Mouse (Mus musculus) heart, adult 11 months (tissue): ENCODE measurements around the gene Hydin.
"Not testable (repeated sequence)": the region's sequence is repeated elsewhere in the genome, so short reads cannot be mapped to it uniquely, and the experiment has no call there.

Experiments used
- DNase-seq: peaks from one replicate; pipeline ENCODE4 v3.0.0; 2022

Hydin gene

DNA sequence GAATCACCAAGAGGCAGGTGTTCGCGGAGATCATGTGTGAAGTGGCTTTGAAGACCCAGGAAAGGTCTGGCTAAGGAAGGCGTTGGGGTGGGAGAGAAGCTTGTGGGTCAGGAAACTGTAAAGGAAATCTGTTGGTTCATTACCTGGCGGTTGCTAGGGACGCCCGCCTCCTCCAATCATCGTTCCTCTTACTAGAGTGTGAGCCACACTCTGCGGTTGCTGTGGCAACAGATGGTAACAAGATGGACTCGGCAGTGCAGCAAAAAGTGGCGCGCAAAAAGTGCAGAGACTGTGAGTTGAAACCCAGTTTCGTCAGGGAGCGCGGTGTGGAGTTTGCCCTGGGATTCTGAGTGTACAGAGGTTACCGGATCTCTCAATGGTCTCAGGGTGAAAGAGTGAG is at the start of gene Hydin:
Gene Hydin (plus strand): TSS at position 237 of the 400 bp plus-strand sequence.
- DNase-seq: peak; percentile 87

DNA sequence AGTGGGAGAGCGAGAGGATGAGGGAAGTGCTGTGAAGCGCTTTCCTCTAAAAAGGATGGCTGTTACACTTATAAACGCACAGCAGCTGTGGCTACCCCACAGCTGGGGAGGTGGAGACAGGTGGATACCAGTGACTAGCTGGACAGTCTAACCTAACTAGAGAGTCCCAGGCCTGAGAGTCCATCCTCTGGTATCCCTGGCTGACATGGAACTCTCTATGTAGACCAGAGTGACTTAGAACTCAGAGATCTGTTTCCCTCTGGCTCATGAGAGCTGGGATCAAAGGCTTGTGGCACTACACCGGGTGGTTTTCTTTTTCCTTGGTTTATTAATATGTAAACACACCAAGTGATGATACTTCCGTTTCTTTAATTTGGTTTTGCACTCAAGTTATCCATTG is 49.6 kb upstream of the Hydin start:
- DNase-seq: peak; percentile 92

DNA sequence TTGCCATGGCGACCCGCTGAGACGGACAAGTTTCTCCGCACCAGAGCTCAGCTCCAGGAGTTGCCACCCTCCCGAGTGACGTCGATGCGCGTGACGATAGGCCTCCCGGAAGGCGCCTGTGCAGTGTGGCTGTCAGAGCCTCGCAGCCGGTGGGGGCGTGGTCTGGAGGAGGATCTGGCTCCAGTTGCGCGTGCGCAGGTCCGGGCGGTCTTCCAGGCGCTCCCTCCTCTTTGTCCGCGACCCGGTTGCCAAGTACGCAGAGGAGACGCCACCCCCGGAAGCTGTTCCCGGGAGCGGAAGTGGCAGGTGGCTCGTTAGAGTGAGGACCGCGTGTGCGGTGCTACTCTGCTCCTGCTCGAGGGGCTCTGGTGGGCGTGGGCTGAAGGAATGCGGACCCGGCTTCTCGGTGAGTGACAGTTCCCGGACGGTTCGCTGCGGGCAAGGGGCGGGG is 49.1 kb upstream of the Hydin start:
- DNase-seq: peak; percentile 100

DNA sequence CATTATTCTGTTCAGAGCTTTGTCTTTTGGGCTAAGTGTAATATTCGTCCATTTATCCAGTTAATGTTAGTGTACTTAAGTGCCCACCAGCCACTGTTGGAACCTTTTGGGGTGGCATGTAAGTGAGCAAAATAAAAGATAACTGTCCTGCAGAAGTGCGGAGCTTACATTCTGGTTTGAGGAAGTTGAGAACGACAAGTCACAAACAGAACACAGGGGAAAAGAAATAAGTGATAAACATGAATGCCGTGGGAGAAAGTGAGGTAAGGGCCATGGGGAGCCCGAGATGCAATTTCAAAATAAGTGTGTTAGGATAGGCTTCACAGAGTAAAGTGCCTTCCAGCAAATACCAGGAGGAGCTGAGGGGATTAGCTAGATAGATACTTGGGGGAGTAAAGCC is 48.3 kb upstream of the Hydin start:
- peak; percentile 58 for DNase-seq

DNA sequence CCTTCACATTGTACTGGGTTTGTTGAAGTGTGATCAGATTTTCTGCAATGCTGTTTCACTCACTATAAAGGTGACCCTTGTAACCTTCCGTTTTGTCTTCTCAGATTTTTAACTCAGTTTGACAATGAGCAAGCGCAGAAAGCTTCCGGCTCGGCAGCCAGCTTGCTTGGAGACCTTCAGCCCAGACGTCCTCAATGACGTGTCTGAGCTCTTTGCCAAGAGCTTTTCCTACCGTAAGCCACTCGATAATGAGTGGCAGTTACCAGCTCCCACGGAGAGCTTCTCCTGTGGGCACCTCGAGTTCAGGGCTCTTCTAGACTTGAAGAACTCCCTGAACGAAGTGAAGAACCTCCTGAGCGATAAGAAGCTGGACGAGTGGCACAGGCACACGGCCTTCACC is 45.8 kb upstream of the Hydin start:
- peak; percentile 66 for DNase-seq

DNA sequence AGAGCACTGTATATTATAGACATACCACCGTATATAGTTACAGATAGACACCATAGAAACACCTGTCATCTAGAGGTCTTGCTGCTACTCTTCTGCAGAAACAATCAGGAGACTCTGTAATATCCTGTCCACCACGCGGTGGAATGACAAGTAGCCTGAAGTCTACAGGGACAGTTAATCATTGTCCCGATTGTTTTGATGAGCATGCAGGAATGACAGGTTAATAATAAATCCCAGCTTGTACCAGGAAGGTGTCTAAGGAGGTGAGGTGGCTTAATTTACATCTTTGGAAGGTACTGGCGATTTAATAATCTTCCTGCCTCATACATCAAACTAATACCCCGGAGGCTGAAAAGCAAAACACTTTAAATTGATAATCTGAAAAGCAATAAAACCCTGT is 36.0 kb upstream of the Hydin start:
- peak; percentile 36 for DNase-seq

DNA sequence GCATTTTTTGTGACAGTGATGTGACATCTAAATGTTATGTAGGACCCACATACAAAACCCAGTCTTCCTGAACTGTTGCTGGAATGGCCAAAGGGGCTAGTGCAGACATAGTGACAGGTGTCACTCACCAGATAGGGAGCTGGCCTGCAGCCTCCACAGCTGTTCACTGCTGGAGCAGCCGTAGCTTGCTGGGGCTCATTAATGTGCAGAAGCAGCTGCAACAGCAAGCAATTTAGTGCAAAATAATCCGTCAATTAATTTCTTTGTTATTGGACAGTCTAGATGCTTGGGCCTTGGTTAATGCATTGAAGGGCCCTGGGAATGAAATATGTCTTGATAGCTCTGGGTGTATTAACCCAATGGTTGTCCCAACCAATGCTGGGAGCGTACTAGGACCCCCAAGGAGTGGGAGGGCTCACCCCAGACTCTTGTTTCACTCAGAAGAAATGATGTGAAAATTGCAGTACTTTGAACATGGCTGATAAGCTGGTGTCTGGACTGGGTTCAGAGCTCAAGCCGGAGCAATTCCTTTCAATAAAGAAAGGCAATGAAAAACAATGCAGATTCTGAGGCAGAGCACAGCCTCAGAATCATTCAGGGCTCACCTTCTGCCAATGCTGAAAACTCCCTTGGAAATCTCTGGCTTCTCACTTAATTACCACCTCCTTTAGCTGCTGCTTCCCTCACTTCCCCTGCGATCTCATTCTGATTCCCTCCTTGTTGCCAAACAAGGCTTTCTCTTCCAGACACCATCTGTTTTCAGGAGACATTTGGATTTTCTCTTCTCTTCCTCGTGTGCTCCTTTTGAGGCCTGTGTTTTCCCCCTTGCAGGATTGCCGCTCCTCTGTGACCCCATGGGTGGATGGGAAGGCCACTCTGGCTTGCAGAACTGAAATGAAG is 24.2 kb upstream of the Hydin start:
- no peak for DNase-seq

DNA sequence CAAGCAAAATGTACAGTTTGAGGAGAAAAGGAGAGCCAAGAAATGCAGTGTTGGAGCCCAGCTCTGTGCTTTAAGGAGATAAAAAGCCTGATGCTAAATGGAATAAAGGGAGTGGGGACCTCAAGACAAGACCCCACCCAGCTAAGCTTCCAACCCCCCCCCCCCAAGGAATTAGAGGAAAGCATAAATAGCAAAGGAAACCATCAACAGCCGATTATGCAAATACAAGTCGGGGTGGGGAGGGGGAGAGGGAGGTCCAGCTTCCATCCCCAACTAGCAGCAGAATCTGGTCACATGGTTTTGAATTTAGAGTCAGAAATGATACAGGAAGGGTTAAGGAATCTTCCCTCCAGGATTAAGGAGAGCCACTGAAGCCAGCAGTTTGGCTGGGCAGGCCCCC is 22.2 kb upstream of the Hydin start:
- no peak for DNase-seq

DNA sequence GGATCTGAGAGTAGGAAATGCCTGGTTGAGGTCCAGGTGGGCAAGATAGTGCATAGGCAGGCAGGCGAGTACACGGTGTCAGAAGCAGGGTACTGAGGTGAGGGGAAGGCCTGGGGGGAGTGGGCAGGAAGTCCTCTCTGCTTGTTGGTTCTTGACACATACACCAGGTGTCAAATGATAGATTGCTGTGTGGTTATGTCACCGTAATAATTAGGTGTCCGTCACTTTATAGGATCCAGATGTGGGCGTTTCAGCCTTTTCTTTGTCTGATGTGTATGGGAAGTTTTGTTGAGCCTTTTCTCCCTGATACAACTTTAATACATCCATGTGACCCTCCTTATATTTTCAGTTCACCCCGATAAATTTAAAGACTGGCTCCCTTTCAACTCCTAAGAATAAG is 19.5 kb upstream of the Hydin start:
- DNase-seq: no peak

DNA sequence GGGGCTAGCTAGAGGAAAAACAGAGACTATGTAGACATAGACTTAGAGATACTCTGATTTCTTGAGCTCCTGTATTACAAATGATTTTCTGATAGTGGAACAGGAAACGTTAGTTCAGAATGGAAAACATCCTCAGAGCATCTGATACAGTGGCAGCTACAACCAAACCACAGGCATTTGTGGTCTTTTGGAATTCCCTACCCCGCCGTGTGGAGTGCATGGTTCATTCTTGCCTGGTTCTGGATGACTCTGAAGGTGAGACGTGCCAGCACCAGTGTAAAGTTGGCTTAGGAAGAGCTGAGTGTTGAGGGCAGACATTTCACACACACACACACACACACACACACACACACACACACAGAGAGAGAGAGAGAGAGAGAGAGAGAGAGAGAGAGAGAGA is 12.8 kb upstream of the Hydin start:
- DNase-seq: no peak

DNA sequence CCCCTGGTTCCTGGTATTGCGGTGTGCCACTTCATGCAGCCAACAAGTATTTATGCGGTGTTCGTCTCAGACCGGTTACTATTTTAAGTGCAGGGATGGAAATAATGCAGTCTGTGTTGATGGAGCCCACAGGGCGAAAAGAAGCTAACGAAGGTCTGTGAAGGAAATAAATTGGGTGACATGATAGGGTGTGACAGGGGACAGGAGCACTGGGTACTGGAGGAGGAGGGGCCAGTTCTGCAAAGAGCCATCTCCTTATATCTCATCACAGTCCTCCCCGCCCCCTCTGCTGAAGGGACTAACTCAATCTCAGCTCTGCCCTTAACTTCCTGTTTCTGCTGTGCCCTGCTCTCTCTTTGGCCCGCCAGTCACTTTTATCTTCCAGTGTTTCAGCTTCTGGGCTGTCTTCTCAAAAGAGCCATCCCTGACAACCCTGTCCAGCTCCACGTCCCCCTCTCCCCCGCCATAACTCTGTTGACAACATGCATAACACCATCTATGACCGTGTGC is 926 bp upstream of the Hydin start:
- no peak for DNase-seq

DNA sequence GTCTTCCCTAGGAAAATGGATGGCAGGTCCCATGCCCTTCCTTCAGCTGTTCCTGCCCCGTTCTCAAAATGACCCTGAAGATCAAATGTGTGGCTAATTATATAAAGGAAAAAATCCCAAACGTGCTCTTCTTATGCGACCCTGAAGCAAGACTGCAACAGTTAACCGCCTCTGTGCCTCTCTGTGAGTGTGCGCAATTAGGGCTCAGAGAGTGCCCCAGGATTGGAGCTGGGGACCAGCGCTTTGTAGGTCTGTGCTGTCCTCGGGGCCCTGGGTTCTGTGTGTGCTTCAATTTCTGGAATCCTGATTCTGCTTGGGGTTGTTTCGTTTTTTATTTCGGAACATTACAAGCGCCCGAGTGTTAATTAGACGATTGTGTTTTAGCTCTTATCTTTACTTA is 491 bp downstream of the Hydin start:
- no peak for DNase-seq

DNA sequence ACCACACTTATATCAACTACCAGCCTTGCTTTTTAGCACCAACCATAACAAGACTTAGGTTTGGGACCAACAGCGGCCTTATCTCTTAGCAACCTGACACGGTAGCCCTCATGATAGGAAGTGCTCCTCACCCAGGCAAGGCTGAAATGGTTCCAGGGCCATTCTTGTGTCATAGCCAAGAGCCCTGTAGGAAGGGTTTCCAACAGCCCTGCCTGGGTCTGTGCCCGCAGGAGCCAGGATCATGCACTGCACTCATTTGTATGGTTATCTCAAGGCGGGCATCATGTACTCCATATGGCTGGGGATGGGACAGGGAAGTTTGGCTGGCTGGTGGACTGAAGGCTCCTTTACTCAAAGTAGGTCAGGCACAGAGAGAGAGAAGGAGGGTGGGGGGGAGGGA is 3.9 kb downstream of the Hydin start:
- peak; percentile 84 for DNase-seq

DNA sequence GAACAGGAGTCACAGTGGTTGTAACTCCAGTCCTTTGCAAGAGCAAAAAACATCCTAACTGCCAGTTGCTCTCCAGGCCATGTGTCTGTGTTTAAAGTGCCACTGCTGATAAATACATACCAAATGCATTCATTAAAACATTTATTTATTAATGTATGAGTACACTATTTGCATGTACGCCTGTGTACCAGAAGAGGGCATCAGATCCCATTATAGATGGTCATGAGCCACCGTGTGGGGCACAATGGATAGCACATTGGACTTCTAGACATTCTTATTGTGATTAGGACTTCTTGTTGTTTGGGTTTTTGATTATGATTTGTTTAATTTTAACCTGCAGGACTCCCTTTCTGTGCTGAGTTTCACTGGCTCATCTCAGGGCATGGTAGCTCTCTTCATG is 6.6 kb downstream of the Hydin start:
- peak; percentile 37 for DNase-seq

DNA sequence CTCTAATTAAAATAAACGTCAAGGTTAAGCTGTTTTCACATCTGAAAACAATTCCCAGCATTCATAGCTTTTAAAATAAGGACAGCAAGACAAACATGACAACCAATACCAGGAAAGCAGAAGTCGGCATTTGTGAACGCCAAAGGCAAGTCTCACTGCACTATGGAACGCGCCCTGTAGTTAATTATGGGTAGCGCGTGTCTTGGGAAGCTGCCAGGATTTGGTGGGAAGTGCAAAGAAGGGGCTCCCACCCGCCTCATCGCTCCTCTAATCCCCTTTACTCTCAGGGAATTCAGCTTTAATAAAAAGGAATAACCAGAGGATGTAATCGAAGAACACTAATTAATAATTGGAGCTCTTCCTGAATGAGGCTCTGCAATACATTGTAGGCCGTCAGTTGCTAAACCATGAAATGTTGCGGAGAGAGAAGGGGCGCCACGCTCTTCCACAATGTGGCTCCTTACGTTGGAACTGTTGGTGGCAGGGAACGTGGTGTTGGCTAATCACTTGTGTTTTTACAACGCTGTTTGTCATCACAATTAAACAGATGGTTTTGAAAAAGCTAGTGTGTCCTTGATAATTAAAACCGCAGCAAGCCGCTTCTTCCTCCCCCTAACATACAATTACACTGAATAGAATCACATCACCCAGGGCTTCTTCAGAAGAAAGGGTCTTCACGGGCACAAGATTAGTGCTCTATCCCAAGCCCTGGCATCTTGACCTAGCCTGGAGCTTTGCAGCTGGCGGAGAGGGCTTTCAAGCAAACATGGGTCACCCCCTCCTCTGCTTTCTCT is 8.9 kb downstream of the Hydin start:
- DNase-seq: no peak

DNA sequence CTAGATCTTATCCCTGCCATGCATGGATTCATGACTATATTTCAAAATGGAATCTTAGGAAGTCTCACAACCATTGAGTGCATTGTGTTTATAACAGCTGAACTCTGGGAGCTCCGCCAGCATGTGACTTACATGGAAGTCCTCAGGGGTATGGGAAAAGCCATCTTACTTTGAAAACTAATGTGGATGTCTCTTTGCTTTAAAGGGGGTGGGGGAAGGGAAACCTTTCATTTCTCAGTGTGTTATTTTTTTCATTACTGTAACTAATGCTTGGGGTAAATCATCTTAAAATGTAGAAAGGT is 9.4 kb downstream of the Hydin start:
- DNase-seq: peak; percentile 36

DNA sequence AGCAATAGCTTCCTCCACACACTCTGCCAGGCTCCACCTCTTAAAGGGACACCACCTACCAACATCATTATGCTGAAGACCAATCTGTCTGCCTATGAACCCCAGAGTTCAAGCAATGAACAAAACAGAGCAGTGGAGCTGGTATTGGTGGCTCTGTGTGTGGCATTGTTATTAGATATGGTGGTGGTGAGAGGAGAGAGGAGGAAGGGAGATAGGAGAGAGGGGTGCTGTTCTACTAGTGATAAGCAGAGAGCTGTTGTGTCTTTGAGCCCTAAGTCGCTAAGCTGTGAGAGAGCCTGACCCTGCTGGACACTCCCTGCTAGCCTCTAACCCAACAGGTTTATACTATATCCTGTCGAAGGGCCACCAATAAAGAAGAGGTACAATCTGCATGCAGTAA is 45.9 kb downstream of the Hydin start:
- no peak for DNase-seq

DNA sequence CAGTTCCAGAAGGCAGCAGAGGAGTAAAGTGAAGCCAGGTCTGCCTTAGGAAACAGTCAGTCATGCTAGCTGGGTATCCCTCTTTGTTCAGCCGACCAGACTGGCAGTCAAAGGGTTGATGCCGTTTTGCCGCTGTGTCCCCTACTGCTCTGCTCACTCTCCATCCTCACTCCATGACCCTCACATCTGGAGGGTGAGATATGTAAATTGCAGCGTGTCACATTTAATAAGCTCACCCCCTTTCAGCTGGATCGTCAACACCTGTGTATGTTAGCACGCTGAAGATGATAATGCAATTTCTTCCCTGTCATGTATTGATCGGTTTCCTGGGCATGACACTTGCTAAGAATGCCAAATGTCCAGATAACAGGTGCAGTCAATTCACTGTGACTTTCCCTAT is 49.0 kb downstream of the Hydin start:
- DNase-seq: peak; percentile 55

DNA sequence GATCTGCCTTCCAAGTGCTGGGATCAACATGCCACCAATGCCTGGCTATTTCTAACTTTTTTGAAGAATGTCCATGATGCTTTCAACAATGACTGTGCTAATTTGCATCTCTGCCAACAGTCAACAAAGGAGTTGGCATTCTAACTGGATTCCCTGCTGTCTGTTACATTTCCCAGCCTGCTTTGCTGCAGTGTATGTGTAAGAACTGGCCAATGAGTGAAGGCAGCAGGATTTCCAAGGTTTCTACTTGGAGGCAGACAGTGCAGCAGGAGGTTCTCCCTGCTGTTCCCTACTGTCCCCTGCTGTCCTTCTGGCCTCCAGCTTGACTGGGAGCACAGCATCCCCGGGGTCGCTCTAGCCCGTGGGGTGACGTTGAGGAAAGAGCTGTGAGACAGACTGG is 52.8 kb downstream of the Hydin start:
- DNase-seq: no peak

DNA sequence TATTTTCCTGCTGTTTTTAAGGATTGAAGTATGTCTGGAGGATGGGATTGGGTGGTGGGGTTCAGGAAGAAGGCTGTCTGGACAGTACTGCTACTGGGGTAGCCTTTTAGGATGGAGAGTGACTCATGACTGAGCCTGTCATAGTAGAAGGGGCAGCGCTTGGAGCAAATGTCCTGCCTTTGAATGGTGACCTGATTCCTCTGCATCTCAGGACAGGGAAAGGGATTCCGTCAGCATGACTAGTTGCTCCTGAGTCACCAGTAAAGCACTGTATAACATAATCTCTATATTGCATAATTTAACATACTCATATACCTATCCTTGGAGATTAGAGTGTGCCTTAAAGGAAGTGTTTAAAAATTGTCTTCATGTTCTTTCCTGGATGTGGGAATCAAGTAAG is 54.7 kb downstream of the Hydin start:
- no peak for DNase-seq

DNA sequence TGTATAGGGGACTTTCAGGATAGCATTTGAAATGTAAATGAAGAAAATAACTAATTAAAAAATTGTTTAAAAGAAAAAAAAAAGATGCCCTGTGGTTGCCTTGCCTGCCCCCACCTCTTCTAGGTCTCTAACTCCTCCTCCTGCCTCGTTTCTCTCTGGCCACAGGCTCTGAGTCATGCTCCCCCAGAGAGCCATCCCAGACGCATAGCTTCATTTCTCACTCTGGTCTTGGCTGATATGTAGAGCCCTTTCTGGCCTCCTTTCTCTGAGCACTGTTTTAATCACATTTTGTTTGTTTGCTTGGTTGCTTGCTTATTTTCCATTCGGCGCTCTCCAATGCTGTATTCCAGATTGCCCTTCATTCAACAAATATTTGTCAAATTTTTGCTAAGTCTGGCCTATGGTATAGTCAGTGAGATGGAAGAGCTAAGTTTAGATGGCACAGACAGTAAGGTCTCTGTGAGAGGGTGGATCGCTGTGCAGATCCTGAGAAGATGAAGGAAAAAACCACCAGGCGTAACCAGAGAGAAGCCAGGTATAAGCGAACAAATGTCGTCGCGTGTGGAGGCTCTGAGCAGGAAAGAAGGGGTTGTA is 57.3 kb downstream of the Hydin start:
- DNase-seq: peak; percentile 64

DNA sequence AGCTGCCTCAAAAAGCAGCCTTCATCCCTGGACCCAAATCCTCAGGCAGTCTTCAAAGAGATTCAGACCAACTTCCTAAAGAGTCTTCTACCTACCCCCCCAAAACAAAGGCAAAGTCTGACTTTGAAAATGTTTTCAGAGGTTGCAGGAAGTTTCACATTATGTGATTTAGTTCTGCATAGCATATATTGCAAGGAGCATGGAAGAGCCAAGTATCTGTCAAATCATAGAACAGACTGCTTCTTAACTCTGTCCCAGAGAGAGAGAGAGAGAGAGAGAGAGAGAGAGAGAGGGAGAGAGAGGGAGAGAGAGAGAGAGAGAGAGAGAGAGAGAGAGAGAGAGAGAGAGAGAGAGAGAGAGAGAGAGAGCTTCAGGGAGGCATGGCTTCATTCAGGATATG is 60.3 kb downstream of the Hydin start:
- DNase-seq: not testable (repeated sequence)

DNA sequence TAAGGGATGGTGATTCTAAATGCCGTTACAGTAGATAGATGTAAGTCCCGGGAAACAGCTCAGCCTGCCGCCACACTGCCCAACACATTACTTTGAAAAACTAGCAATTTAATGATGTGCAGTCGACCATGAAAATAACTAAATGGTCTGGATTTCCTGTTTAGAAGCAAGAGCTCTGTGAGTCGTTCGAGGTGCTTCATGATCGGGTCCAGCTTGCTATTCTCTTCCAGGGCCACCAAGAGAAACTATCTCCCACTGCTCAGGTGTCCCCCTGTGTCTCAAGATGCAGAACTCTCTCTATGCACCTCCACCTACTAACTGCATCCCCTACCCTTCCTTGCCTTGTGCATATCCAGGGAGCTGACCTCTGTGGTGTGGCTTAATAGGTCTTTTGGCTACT is 66.6 kb downstream of the Hydin start:
- peak; percentile 71 for DNase-seq

DNA sequence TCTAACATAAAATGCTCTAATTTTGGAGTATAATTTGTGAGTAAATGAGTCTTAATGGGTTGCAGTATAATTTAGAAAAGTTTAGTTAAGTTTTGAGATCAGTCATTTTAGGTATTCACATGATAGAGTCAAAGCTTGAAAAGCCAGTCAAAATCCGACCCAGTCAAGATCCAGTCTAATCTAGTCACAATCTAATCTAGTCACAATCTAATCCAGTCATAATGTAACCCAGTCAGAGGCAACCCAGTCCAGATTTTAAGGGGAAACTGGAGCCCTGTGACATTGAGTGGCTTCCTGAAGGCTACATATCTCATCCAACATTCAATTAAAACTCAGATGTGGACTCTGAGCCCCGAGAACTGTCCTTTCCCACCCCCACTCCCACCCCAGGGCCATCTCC is 72.7 kb downstream of the Hydin start:
- peak; percentile 4 for DNase-seq
